Mouse (Mus musculus): ENCODE measurements around the gene Gch1. TPM values are rescaled to one million over a fixed set of nuclear protein-coding genes. Genes with fewer than 3 reads are reported as not detected.

Gene Gch1
- total and polyA plus RNA-seq, 2 experiments from 2014 or later = 5.6 to 10.2 TPM

- no peaks in the 10 kb centered on the region for H3K36me3 ChIP-seq (replicated peaks; ENCODE audit: control insufficient read depth, insufficient read depth, low read length)
- no peak overlapping the region for H3K9ac ChIP-seq (replicated peaks; ENCODE audit: low read depth, low read length)
- H3K27ac ChIP-seq (ENCODE audit: low read depth) = no peak overlapping the region
- DNase-seq (ENCODE audit: low spot score) (no peak), ATAC-seq (ENCODE audit: insufficient read depth, low read depth) (peak; percentile 20; the same call in 1 of the 2 replicates)
- H3K4me3 ChIP-seq (ENCODE audit: low read depth, low read length) = no peak overlapping the region
- TF ChIP-seq CTCF (IDR thresholded peaks at IDR 0.05; ENCODE audit: low read depth) (no peak), EP300 (IDR thresholded peaks at IDR 0.05; ENCODE audit: low read depth) (no peak)
- no peak overlapping the region for H3K4me2 ChIP-seq (ENCODE audit: low read depth, low read length)
- no peaks in the 10 kb centered on the region for H3K4me1 ChIP-seq (ENCODE audit: control insufficient read depth, insufficient read depth)
- H3K27me3 ChIP-seq (ENCODE audit: control insufficient read depth, insufficient read depth, low read length) = no peaks in the 10 kb centered on the region
- H3K9me3 ChIP-seq (replicated peaks; ENCODE audit: control insufficient read depth, low read length) = no peaks in the 10 kb centered on the region
- 61% methylated on average over 5 of the region's 5 CpGs for WGBS
Observed at GRCm38 (mm10) chr14:47136637-47137036, 52.6 kb downstream of the Gch1 start.

DNA sequence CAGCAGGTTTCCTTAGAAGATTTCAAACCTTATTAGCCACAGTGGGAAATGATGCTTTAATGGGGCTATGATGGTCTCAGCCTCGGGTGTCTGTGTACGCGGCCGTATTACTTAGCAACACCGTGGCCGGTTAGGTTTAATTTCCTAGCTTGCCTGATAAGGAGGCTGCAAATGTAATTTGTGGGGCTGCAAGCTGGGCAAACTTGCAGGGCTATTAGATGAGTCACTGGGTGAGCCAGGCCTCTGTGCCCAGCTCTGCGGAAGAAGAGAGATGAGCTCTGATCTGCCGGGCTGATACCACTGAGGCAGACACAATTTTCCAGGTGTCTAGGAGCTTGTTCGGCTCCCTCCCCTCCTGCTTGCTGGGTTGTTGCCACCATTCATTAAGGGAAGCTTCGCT, 55.3 kb downstream of the Gch1 start:
- DNase-seq (ENCODE audit: low spot score) = no peak
- Histone ChIP-seq H3K4me3 (ENCODE audit: low read depth, low read length) (no peak overlapping the region), H3K4me2 (ENCODE audit: low read depth, low read length) (no peak overlapping the region)

GRCm38 (mm10) chr14:47127987-47128386, 61.2 kb downstream of the Gch1 start:
- H3K4me2 ChIP-seq (ENCODE audit: low read depth, low read length) = no peak overlapping the region
- no peaks in the 10 kb centered on the region for H3K27me3 ChIP-seq (ENCODE audit: control insufficient read depth, insufficient read depth, low read length)
- no peak overlapping the region for H3K27ac ChIP-seq (ENCODE audit: low read depth)
- no peak overlapping the region for H3K4me3 ChIP-seq (ENCODE audit: low read depth, low read length)
- no peaks in the 10 kb centered on the region for H3K4me1 ChIP-seq (ENCODE audit: control insufficient read depth, insufficient read depth)
- ATAC-seq (ENCODE audit: insufficient read depth, low read depth) = no peak
- 86% methylated on average over 5 of the region's 5 CpGs for WGBS
- no peak for DNase-seq (ENCODE audit: low spot score)
- H3K9ac ChIP-seq (replicated peaks; ENCODE audit: low read depth, low read length) = no peak overlapping the region
- no peaks in the 10 kb centered on the region for H3K9me3 ChIP-seq (replicated peaks; ENCODE audit: control insufficient read depth, low read length)
- no peaks in the 10 kb centered on the region for H3K36me3 ChIP-seq (replicated peaks; ENCODE audit: control insufficient read depth, insufficient read depth, low read length)
- TF ChIP-seq CTCF (IDR thresholded peaks at IDR 0.05; ENCODE audit: low read depth) (no peak), EP300 (IDR thresholded peaks at IDR 0.05; ENCODE audit: low read depth) (no peak)

More for the DNA sequence above, 55.3 kb downstream of the Gch1 start:
- 67% methylated on average over 10 of the region's 10 CpGs for WGBS
- Histone ChIP-seq H3K9me3 (replicated peaks; ENCODE audit: control insufficient read depth, low read length) (no peaks in the 10 kb centered on the region), H3K27ac (ENCODE audit: low read depth) (no peak overlapping the region), H3K27me3 (ENCODE audit: control insufficient read depth, insufficient read depth, low read length) (no peaks in the 10 kb centered on the region), H3K9ac (replicated peaks; ENCODE audit: low read depth, low read length) (no peak overlapping the region), H3K4me1 (ENCODE audit: control insufficient read depth, insufficient read depth) (no peaks in the 10 kb centered on the region), H3K36me3 (replicated peaks; ENCODE audit: control insufficient read depth, insufficient read depth, low read length) (no peaks in the 10 kb centered on the region)
- ATAC-seq (ENCODE audit: insufficient read depth, low read depth) = no peak
- TF ChIP-seq EP300 (IDR thresholded peaks at IDR 0.05; ENCODE audit: low read depth) (no peak), CTCF (IDR thresholded peaks at IDR 0.05; ENCODE audit: low read depth) (no peak)

DNA sequence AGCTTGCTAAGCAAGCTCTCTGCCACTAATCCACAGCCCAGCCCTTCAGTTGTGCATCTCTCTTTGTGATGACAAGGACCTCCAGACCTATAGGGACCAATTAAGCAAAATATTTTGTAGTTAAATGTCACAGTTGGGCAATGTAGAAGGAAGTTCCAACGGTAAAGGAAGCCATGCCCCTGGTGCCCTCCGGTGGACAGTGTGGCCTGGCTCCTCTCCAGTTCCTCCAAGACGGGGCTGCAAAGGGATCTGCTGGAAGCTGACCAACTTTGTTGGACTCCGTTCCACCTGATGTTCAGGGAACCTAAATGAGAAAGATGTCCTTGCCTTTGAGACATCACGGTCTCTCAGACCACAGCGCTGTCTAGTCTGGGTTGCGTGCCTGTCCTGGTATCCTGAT, 71.7 kb downstream of the Gch1 start:
- Histone ChIP-seq H3K9me3 (replicated peaks; ENCODE audit: control insufficient read depth, low read length) (no peaks in the 10 kb centered on the region), H3K4me1 (ENCODE audit: control insufficient read depth, insufficient read depth) (no peaks in the 10 kb centered on the region; the same call in 1 of the 2 replicates), H3K36me3 (replicated peaks; ENCODE audit: control insufficient read depth, insufficient read depth, low read length) (no peaks in the 10 kb centered on the region), H3K4me2 (ENCODE audit: low read depth, low read length) (no peak overlapping the region), H3K27me3 (ENCODE audit: control insufficient read depth, insufficient read depth, low read length) (no peaks in the 10 kb centered on the region), H3K27ac (ENCODE audit: low read depth) (no peak overlapping the region), H3K9ac (replicated peaks; ENCODE audit: low read depth, low read length) (no peak overlapping the region), H3K4me3 (ENCODE audit: low read depth, low read length) (no peak overlapping the region)
- ATAC-seq (ENCODE audit: insufficient read depth, low read depth) (no peak), DNase-seq (ENCODE audit: low spot score) (no peak)
- WGBS = 57% methylated on average over 7 of the region's 7 CpGs
- TF ChIP-seq CTCF (IDR thresholded peaks at IDR 0.05; ENCODE audit: low read depth) (peak; percentile 29; the same call in 1 of the 2 replicates), EP300 (IDR thresholded peaks at IDR 0.05; ENCODE audit: low read depth) (no peak)

GRCm38 (mm10) chr14:47116062-47116762, 73.0 kb downstream of the Gch1 start:
- Histone ChIP-seq H3K9ac (replicated peaks; ENCODE audit: low read depth, low read length) (no peak overlapping the region), H3K9me3 (replicated peaks; ENCODE audit: control insufficient read depth, low read length) (no peaks in the 10 kb centered on the region), H3K27ac (ENCODE audit: low read depth) (no peak overlapping the region), H3K27me3 (ENCODE audit: control insufficient read depth, insufficient read depth, low read length) (no peaks in the 10 kb centered on the region), H3K4me1 (ENCODE audit: control insufficient read depth, insufficient read depth) (no peaks in the 10 kb centered on the region; the same call in 1 of the 2 replicates), H3K4me3 (ENCODE audit: low read depth, low read length) (no peak overlapping the region), H3K4me2 (ENCODE audit: low read depth, low read length) (no peak overlapping the region), H3K36me3 (replicated peaks; ENCODE audit: control insufficient read depth, insufficient read depth, low read length) (no peaks in the 10 kb centered on the region)
- ATAC-seq (ENCODE audit: insufficient read depth, low read depth) = peak; percentile 39; the same call in 1 of the 2 replicates
- TF ChIP-seq EP300 (IDR thresholded peaks at IDR 0.05; ENCODE audit: low read depth) (no peak), CTCF (IDR thresholded peaks at IDR 0.05; ENCODE audit: low read depth) (no peak)
- DNase-seq (ENCODE audit: low spot score) = no peak
- 53% methylated on average over 10 of the region's 10 CpGs for WGBS

- ATAC-seq (ENCODE audit: insufficient read depth, low read depth) (no peak), DNase-seq (ENCODE audit: low spot score) (no peak)
- whole genome bisulfite sequencing = 48% methylated on average over 9 of the region's 9 CpGs
- Histone ChIP-seq H3K36me3 (replicated peaks; ENCODE audit: control insufficient read depth, insufficient read depth, low read length) (no peaks in the 10 kb centered on the region), H3K4me1 (ENCODE audit: control insufficient read depth, insufficient read depth) (no peaks in the 10 kb centered on the region; the same call in 1 of the 2 replicates), H3K9me3 (replicated peaks; ENCODE audit: control insufficient read depth, low read length) (no peaks in the 10 kb centered on the region), H3K4me2 (ENCODE audit: low read depth, low read length) (no peak overlapping the region), H3K27ac (ENCODE audit: low read depth) (no peak overlapping the region), H3K27me3 (ENCODE audit: control insufficient read depth, insufficient read depth, low read length) (no peaks in the 10 kb centered on the region), H3K9ac (replicated peaks; ENCODE audit: low read depth, low read length) (no peak overlapping the region), H3K4me3 (ENCODE audit: low read depth, low read length) (no peak overlapping the region)
- TF ChIP-seq CTCF (IDR thresholded peaks at IDR 0.05; ENCODE audit: low read depth) = no peak
- no peak for TF ChIP-seq EP300 (IDR thresholded peaks at IDR 0.05; ENCODE audit: low read depth)
Observed at GRCm38 (mm10) chr14:47115154-47115553, 74.1 kb downstream of the Gch1 start.
